Mouse (Mus musculus) frontal cortex, postnatal 36 days (tissue): ENCODE data around the gene Myt1.

Experiments used
- DNase-seq, 2 experiments: peaks; one replicate each; pipeline ENCODE4 v3.0.0; 2022; ENCODE audit warnings: low spot score in 2 of 2

The Myt1 gene

DNA sequence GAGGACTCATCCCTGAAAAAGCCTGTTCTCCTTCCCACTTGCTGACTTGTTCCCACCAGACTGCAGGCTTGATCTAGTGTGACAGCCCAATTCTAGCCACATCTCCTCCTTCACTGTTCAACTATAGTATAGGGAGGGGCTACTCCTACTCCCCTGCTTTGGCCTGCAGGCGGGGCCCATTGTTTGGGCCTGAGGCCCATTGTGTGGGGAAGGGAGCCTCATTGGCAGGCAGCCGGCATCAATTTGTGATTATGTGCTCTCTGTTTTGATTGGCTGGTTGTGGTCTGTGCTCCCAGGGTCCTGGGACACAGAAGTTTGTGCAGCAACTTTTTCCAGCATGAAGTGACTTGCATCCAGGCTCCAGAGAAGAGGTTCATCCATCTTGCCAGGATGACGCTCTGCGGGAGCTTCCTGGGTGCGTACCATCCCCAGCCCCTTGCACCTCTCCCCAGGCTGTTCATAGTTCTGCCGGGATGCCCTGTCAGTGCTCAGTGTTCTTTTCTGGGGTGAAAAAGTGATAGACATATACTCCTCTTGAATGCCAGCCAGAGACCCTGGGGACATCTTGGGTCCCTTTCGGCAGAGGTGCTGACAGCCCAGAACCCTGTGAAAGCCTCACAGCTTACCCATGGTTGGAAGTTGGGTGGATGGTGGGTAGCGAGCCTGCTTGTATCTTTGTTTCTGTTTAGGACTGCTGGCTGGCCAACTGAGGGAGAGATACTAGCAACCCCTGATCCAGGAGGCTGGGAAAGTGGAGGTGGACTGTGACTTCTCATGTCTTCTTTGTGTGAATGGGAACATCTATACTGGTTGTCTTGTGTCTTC is at the start of gene Myt1:
Myt1 (plus strand) TSS at position 327 of the 825 bp plus-strand sequence.
- no peak for DNase-seq

- DNase-seq, result peak; percentile 65 to 76
Measured at GRCm38 (mm10) chr2:181713749-181714148, 49.4 kb upstream of the Myt1 start.

DNA sequence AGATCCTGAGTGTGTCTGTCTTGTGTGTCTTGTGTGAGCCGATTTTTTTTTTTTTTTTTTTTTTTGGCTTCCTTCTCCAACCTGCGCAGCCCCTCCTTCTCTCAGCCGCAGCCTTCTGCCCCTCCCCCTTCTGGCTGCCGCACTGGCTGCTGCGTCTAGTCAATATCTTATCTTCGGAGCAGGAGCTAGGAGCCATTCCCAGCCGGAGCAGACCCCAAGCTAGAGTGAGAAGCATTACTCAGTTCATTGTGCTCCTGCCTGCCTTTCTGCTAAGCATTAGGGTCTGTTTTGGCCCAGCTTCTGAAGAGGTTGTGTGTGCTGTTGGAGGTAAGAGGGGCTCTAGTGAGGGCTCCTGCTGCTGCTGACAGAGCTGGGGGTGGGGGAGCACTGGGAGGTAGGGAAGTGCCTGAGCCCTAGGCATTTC is 48.2 kb upstream of the Myt1 start, which contains the start of gene Oprl1:
Oprl1 (plus strand) TSS at position 114 of the 424 bp plus-strand sequence.
- DNase-seq, result peak; percentile 67 to 76

GRCm38 (mm10) chr2:181715382-181715781 is 47.8 kb upstream of the Myt1 start:
- no peak for DNase-seq

DNA sequence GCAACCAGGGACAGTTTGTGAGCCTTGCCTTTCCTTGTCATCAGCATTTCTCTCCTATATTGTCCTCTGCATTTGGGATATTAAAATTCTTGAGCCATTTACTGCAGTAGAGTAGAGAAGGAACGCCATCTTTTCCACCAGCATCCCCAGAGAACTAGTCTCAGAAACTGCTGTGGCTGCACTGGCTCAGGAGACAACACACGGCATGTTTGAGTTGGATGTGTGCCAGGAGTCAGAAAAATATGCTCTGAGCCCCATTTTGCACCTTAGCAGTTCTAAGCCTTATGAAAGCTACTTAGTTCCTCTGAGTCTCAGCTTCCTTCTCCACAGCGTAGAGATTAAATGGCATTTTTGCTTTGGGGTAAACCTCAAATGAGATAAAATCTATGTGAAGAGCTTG is 46.1 kb upstream of the Myt1 start:
- no peak for DNase-seq

DNA sequence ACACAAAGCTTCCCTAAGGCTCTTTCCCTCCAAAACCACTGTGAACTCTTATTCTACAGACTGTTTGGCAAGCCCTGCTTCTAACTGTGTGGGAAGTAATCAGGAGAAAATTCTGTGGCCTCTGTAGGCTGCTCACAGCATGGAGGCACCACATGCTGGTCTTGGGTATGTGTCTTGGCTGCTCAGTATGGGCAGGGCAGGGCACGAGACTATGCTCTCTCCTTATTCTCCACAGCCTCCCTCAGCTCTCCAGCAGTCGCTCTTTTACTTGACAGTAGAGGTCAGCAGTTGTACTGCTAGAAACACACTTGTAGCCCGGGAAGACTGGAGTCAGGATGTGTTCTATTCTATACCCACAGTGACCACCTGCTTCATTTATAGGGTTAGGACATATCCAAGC is 43.1 kb upstream of the Myt1 start:
- no peak for DNase-seq

- DNase-seq, result no peak
Measured at GRCm38 (mm10) chr2:181721200-181721599, 41.9 kb upstream of the Myt1 start.

GRCm38 (mm10) chr2:181722213-181722612 is 40.9 kb upstream of the Myt1 start:
- no peak for DNase-seq

DNA sequence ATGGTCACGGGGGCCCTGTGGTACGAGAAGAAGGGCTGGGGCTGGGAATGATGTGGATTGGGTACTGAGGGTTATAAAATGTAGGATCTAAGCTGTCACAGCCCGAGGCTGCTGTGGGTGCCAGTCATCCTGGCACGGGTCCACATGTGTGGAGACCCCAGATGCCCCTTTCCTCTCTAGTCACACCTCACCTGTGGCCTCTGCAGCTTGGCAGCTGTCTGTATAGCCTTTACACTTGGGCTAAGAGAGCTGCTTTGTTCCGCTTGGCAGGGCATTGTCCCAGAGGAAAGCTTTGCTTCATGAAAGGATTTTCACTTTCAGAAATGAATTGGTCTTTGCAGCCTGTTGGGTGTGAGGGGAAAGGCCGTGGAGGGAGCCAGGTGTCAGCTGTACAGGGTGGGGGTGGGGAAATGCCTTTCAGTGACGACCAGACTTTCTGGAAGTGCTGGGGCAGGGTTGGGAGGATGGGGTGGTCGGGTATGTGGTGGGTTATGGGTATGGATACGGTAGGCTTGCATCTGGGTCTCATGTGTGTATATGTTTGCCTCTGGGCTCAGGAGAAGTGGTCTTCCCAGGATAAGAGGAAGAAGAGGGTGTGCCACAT is 35.4 kb upstream of the Myt1 start:
- no peak for DNase-seq

GRCm38 (mm10) chr2:181730051-181730450 is 33.1 kb upstream of the Myt1 start:
- DNase-seq, result no peak

GRCm38 (mm10) chr2:181752626-181753025 is 10.5 kb upstream of the Myt1 start:
- no peak for DNase-seq

GRCm38 (mm10) chr2:181758147-181758725 is 4.9 kb upstream of the Myt1 start:
- DNase-seq, result no peak

DNA sequence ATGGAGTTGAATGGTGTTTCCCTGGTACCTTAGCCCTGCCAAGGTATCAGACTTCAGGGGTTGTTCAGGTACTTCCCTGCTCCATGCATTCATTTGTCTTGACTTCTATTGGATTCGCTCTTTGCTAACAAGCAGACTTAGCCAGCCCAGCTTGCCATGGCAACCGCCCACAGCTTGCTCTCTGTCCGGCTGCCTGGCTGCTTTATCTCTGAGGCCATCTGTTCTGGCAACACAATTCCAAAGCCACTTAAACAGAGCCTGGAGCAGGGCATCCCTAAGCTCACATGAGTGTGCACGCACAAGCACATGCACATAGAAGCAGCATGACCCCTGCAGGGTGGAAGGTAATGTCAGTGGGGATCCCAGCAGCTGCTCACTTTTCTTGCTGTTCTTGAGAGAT is 4.1 kb upstream of the Myt1 start:
- DNase-seq, result peak; percentile 37 to 72

DNA sequence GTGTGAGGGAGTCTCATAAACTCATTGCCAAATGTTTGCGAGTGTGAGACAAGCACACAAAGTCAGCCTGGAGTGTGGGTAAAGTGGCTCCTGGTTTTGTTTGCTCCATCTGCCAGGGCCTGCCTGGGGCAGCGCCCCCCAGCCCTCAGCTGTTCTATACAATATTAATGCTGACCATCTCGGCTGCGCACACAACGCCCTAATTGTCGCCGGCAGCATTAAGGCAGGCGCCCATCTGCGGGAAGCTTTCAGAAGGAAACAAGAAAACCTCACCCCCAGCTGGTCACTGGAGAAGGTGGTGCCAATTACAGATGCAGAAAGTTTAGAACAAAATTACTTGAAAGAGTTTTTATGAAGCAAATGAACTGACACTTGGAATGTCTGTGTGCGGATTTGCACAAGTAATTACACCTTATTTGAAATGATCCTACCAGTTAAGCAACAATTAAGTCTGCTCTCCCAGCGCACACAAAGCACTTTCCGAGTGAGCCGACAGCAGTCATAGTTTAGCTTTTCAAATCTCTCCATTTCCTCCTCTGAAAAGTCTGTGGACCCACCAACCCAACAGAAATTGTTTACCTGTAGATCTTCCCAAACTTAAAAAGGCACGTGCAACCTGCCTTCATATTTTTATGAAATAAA is 875 bp downstream of the Myt1 start:
- DNase-seq, result no peak

GRCm38 (mm10) chr2:181764600-181764999 is 1.5 kb downstream of the Myt1 start:
- no peak for DNase-seq

DNA sequence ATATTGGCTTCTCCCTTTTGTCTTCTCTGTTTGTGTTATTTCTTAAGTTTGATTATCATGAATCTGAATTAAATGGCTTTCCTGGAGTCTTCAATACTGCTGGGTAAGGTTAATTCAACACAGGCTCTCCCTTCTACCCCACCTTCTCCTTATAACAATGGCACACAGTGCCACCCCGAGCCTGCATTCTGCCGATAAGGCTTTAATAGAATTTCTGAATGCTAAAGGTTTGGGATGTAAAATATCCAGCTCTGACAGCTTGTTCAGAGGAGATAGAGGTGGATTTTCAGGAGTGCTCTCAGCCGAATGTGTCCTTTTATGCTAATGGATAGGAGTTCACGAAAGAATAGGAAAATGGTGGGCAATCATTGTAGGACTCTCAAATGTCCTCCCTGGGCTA is 2.1 kb downstream of the Myt1 start:
- DNase-seq, result no peak

GRCm38 (mm10) chr2:181766672-181767557 is 3.8 kb downstream of the Myt1 start:
- DNase-seq, result peak; percentile 31 to 43

- DNase-seq, result no peak
Measured at GRCm38 (mm10) chr2:181768451-181768850, 5.3 kb downstream of the Myt1 start.

- DNase-seq, result no peak
Measured at GRCm38 (mm10) chr2:181769397-181769796, 6.3 kb downstream of the Myt1 start.

GRCm38 (mm10) chr2:181773203-181773602 is 10.1 kb downstream of the Myt1 start:
- no peak for DNase-seq

GRCm38 (mm10) chr2:181775786-181776185 is 12.7 kb downstream of the Myt1 start:
- DNase-seq, result no peak
